Mouse (Mus musculus) splenic B cell, adult 2 months (primary cell): Measurements from ENCODE around the gene Macf1.
"Not testable (repeated sequence)": the region's sequence is repeated elsewhere in the genome, so short reads cannot be mapped to it uniquely, and the experiment has no call there.

Experiments used
- DNase-seq: peaks from one replicate; pipeline ENCODE4 v3.0.0-alpha.2; 2011; ENCODE audit warnings: low read depth, low spot score
- H3K27me3 ChIP-seq: 2 replicates; pipeline ENCODE4 v1.6.1; 2012; ENCODE audit warnings: mild to moderate bottlenecking, low read length, moderate library complexity, mixed read lengths; ENCODE audit not compliant: control insufficient read depth, poor library complexity, insufficient read depth, severe bottlenecking
- H3K36me3 ChIP-seq: 2 replicates; pipeline ENCODE4 v1.6.1; 2012; ENCODE audit warnings: mild to moderate bottlenecking, low read length, moderate library complexity, mixed read lengths; ENCODE audit not compliant: control insufficient read depth, poor library complexity, insufficient read depth, severe bottlenecking

The Macf1 gene

GRCm38 (mm10) chr4:123454871-123455640, 229.1 kb downstream of the Macf1 start:
- no peak for DNase-seq
- Histone ChIP-seq H3K27me3 (no peaks in the 10 kb centered on the region), H3K36me3 (peaks cover 48% of the 10 kb centered on the region)

- DNase-seq = no peak
- Histone ChIP-seq H3K27me3 (no peaks in the 10 kb centered on the region), H3K36me3 (peaks cover 47% of the 10 kb centered on the region)
These were observed 230.4 kb downstream of the Macf1 start for GRCm38 (mm10) chr4:123453729-123454128.

- H3K36me3 ChIP-seq = peaks cover 42% of the 10 kb centered on the region
- H3K27me3 ChIP-seq = no peaks in the 10 kb centered on the region
- no peak for DNase-seq
These were observed 232.2 kb downstream of the Macf1 start for GRCm38 (mm10) chr4:123451991-123452390.

- H3K27me3 ChIP-seq = no peaks in the 10 kb centered on the region
- H3K36me3 ChIP-seq = peaks cover 38% of the 10 kb centered on the region
- no peak for DNase-seq
These were observed 234.9 kb downstream of the Macf1 start for GRCm38 (mm10) chr4:123449304-123449703.

- DNase-seq = no peak
- H3K36me3 ChIP-seq = peaks cover 45% of the 10 kb centered on the region
These were observed 236.1 kb downstream of the Macf1 start for GRCm38 (mm10) chr4:123448015-123448414.

GRCm38 (mm10) chr4:123447251-123447650, 236.9 kb downstream of the Macf1 start:
- Histone ChIP-seq H3K36me3 (peaks cover 42% of the 10 kb centered on the region), H3K27me3 (no peaks in the 10 kb centered on the region)
- DNase-seq = no peak

More at GRCm38 (mm10) chr4:123448015-123448414, 236.1 kb downstream of the Macf1 start:
- H3K27me3 ChIP-seq = no peaks in the 10 kb centered on the region

GRCm38 (mm10) chr4:123446754-123447153, 237.4 kb downstream of the Macf1 start:
- DNase-seq = no peak
- Histone ChIP-seq H3K36me3 (peaks cover 44% of the 10 kb centered on the region), H3K27me3 (no peaks in the 10 kb centered on the region)

GRCm38 (mm10) chr4:123446221-123446620, 237.9 kb downstream of the Macf1 start:
- not testable (repeated sequence) for DNase-seq, H3K27me3 ChIP-seq
- peaks cover 44% of the 10 kb centered on the region for H3K36me3 ChIP-seq

GRCm38 (mm10) chr4:123438414-123438813, 245.7 kb downstream of the Macf1 start:
- H3K36me3 ChIP-seq = peaks cover 26% of the 10 kb centered on the region
- no peak for DNase-seq
- no peaks in the 10 kb centered on the region for H3K27me3 ChIP-seq

GRCm38 (mm10) chr4:123433171-123433570, 251.0 kb downstream of the Macf1 start:
- no peaks in the 10 kb centered on the region for H3K27me3 ChIP-seq
- peaks cover 31% of the 10 kb centered on the region for H3K36me3 ChIP-seq
- no peak for DNase-seq

- Histone ChIP-seq H3K27me3 (no peaks in the 10 kb centered on the region), H3K36me3 (peaks cover 29% of the 10 kb centered on the region)
- no peak for DNase-seq
These were observed 252.2 kb downstream of the Macf1 start for GRCm38 (mm10) chr4:123431936-123432335.

- H3K36me3 ChIP-seq = peaks cover 22% of the 10 kb centered on the region
- no peaks in the 10 kb centered on the region for H3K27me3 ChIP-seq
- no peak for DNase-seq
These were observed 256.1 kb downstream of the Macf1 start for GRCm38 (mm10) chr4:123427900-123428684.

GRCm38 (mm10) chr4:123427271-123427899, 256.8 kb downstream of the Macf1 start:
- Histone ChIP-seq H3K27me3 (no peaks in the 10 kb centered on the region), H3K36me3 (peaks cover 15% of the 10 kb centered on the region)
- DNase-seq = no peak

GRCm38 (mm10) chr4:123426429-123427080, 257.6 kb downstream of the Macf1 start:
- no peak for DNase-seq
- no peaks in the 10 kb centered on the region for H3K27me3 ChIP-seq
- peaks cover 15% of the 10 kb centered on the region for H3K36me3 ChIP-seq
